Mouse (Mus musculus): ENCODE data around the gene B130006D01Rik.

- TF ChIP-seq CTCF (IDR thresholded peaks at IDR 0.05; ENCODE audit: low read depth): no peak
- peak; percentile 69 for TF ChIP-seq EP300 (IDR thresholded peaks at IDR 0.05; ENCODE audit: low read depth)
Observed at GRCm38 (mm10) chr11:95675498-95675897, 47.9 kb upstream of the B130006D01Rik start.
